Mouse (Mus musculus): ENCODE results near the gene Bbx.

- TF ChIP-seq CTCF (IDR thresholded peaks at IDR 0.05; ENCODE audit: low read depth, low read length): no peak
- TF ChIP-seq POLR2AphosphoS5 (IDR thresholded peaks at IDR 0.05; ENCODE audit: insufficient replicate concordance, low read depth, low read length): no peak
- no peak for TF ChIP-seq GATA2 (IDR thresholded peaks at IDR 0.05; ENCODE audit: borderline replicate concordance, low read depth, low read length)
These were observed 50.8 kb downstream of the Bbx start for GRCm38 (mm10) chr16:50381351-50381746.
